Mouse (Mus musculus): ENCODE data around the gene Galntl6.

- TF ChIP-seq CTCF (IDR thresholded peaks at IDR 0.05; ENCODE audit: low read depth, low read length) (no peak), POLR2A (IDR thresholded peaks at IDR 0.05; ENCODE audit: borderline replicate concordance, low read depth, low read length) (no peak)
Measured at GRCm38 (mm10) chr8:57977372-57977771, 935.1 kb downstream of the Galntl6 start.
